Mouse (Mus musculus): ENCODE data around the gene Ahnak2. TPM values are rescaled to one million over a fixed set of nuclear protein-coding genes. Genes with fewer than 3 reads are reported as not detected.
A peak's percentile ranks its signal among the peaks of the same experiment; 100 is the strongest.

The Ahnak2 gene
- polyA plus RNA-seq, 1 experiment from 2014 or later: 0.79 TPM

- Histone ChIP-seq H3K36me3 (ENCODE audit: control insufficient read depth, insufficient read depth, low read length) (no peaks in the 10 kb centered on the region; the same call in 1 of the 2 replicates), H3K4me3 (ENCODE audit: low read depth, low read length) (no peak overlapping the region), H3K4me1 (ENCODE audit: control insufficient read depth, insufficient read depth, low read length) (no peaks in the 10 kb centered on the region), H3K9me3 (replicated peaks; ENCODE audit: control insufficient read depth, low read length) (no peaks in the 10 kb centered on the region), H3K9ac (ENCODE audit: low read depth, low read length) (no peak overlapping the region), H3K27ac (ENCODE audit: low read depth, low read length) (no peak overlapping the region), H3K27me3 (ENCODE audit: control insufficient read depth, insufficient read depth, low read length) (0 out of 2 replicates have a peak, but pooled peaks cover 2% of the 10 kb centered on the region), H3K4me2 (no peak overlapping the region)
- no peak for ATAC-seq (replicated peaks; ENCODE audit: insufficient number of reproducible peaks, low FRiP score, low TSS enrichment)
- WGBS (ENCODE audit: insufficient replicate concordance): 82% methylated on average over 19 of the region's 19 CpGs
Measured at GRCm38 (mm10) chr12:112734881-112735655, 67.4 kb downstream of the Ahnak2 start.

- Histone ChIP-seq H3K9me3 (replicated peaks; ENCODE audit: control insufficient read depth, low read length) (no peaks in the 10 kb centered on the region), H3K27ac (ENCODE audit: low read depth, low read length) (no peak overlapping the region), H3K9ac (ENCODE audit: low read depth, low read length) (no peak overlapping the region), H3K4me3 (ENCODE audit: low read depth, low read length) (no peak overlapping the region), H3K4me1 (ENCODE audit: control insufficient read depth, insufficient read depth, low read length) (no peaks in the 10 kb centered on the region), H3K4me2 (no peak overlapping the region), H3K27me3 (ENCODE audit: control insufficient read depth, insufficient read depth, low read length) (0 out of 2 replicates have a peak, but pooled peaks cover 2% of the 10 kb centered on the region), H3K36me3 (ENCODE audit: control insufficient read depth, insufficient read depth, low read length) (no peaks in the 10 kb centered on the region; the same call in 1 of the 2 replicates)
- WGBS (ENCODE audit: insufficient replicate concordance): 78% methylated on average over 2 of the region's 2 CpGs
- ATAC-seq (replicated peaks; ENCODE audit: insufficient number of reproducible peaks, low FRiP score, low TSS enrichment): no peak
Measured at GRCm38 (mm10) chr12:112734108-112734820, 68.2 kb downstream of the Ahnak2 start.

GRCm38 (mm10) chr12:112732591-112732990 lies 69.9 kb downstream of the Ahnak2 start:
- Histone ChIP-seq H3K36me3 (ENCODE audit: control insufficient read depth, insufficient read depth, low read length) (no peaks in the 10 kb centered on the region; the same call in 1 of the 2 replicates), H3K9me3 (replicated peaks; ENCODE audit: control insufficient read depth, low read length) (no peaks in the 10 kb centered on the region), H3K27ac (ENCODE audit: low read depth, low read length) (no peak overlapping the region), H3K4me3 (ENCODE audit: low read depth, low read length) (no peak overlapping the region), H3K9ac (ENCODE audit: low read depth, low read length) (no peak overlapping the region), H3K4me2 (no peak overlapping the region), H3K4me1 (ENCODE audit: control insufficient read depth, insufficient read depth, low read length) (no peaks in the 10 kb centered on the region), H3K27me3 (ENCODE audit: control insufficient read depth, insufficient read depth, low read length) (0 out of 2 replicates have a peak, but pooled peaks cover 2% of the 10 kb centered on the region)
- 82% methylated on average over 10 of the region's 10 CpGs for WGBS (ENCODE audit: insufficient replicate concordance)
- no peak for ATAC-seq (replicated peaks; ENCODE audit: insufficient number of reproducible peaks, low FRiP score, low TSS enrichment)

GRCm38 (mm10) chr12:112730808-112731207 lies 71.6 kb downstream of the Ahnak2 start:
- Histone ChIP-seq H3K36me3 (ENCODE audit: control insufficient read depth, insufficient read depth, low read length) (no peaks in the 10 kb centered on the region), H3K4me3 (ENCODE audit: low read depth, low read length) (no peak overlapping the region), H3K27ac (ENCODE audit: low read depth, low read length) (no peak overlapping the region), H3K4me2 (no peak overlapping the region), H3K9me3 (replicated peaks; ENCODE audit: control insufficient read depth, low read length) (no peaks in the 10 kb centered on the region), H3K27me3 (ENCODE audit: control insufficient read depth, insufficient read depth, low read length) (0 out of 2 replicates have a peak, but pooled peaks cover under 1% of the 10 kb centered on the region), H3K9ac (ENCODE audit: low read depth, low read length) (no peak overlapping the region), H3K4me1 (ENCODE audit: control insufficient read depth, insufficient read depth, low read length) (no peaks in the 10 kb centered on the region)
- 81% methylated on average over 14 of the region's 14 CpGs for WGBS (ENCODE audit: insufficient replicate concordance)
- no peak for ATAC-seq (replicated peaks; ENCODE audit: insufficient number of reproducible peaks, low FRiP score, low TSS enrichment)

GRCm38 (mm10) chr12:112727801-112728200 lies 74.7 kb downstream of the Ahnak2 start:
- Histone ChIP-seq H3K4me2 (no peak overlapping the region), H3K4me3 (ENCODE audit: low read depth, low read length) (no peak overlapping the region), H3K4me1 (ENCODE audit: control insufficient read depth, insufficient read depth, low read length) (no peaks in the 10 kb centered on the region), H3K27ac (ENCODE audit: low read depth, low read length) (no peak overlapping the region), H3K9me3 (replicated peaks; ENCODE audit: control insufficient read depth, low read length) (no peaks in the 10 kb centered on the region), H3K9ac (ENCODE audit: low read depth, low read length) (no peak overlapping the region), H3K27me3 (ENCODE audit: control insufficient read depth, insufficient read depth, low read length) (peaks cover 7% of the 10 kb centered on the region; the same call in 1 of the 2 replicates), H3K36me3 (ENCODE audit: control insufficient read depth, insufficient read depth, low read length) (no peaks in the 10 kb centered on the region)
- WGBS (ENCODE audit: insufficient replicate concordance): 78% methylated on average over 8 of the region's 8 CpGs
- no peak for ATAC-seq (replicated peaks; ENCODE audit: insufficient number of reproducible peaks, low FRiP score, low TSS enrichment)

GRCm38 (mm10) chr12:112724077-112724805 lies 78.2 kb downstream of the Ahnak2 start:
- Histone ChIP-seq H3K36me3 (ENCODE audit: control insufficient read depth, insufficient read depth, low read length) (no peaks in the 10 kb centered on the region), H3K27ac (ENCODE audit: low read depth, low read length) (no peak overlapping the region), H3K4me3 (ENCODE audit: low read depth, low read length) (no peak overlapping the region), H3K4me1 (ENCODE audit: control insufficient read depth, insufficient read depth, low read length) (peaks cover 5% of the 10 kb centered on the region; the same call in 1 of the 2 replicates), H3K4me2 (no peak overlapping the region), H3K9ac (ENCODE audit: low read depth, low read length) (no peak overlapping the region), H3K27me3 (ENCODE audit: control insufficient read depth, insufficient read depth, low read length) (peaks cover 27% of the 10 kb centered on the region), H3K9me3 (replicated peaks; ENCODE audit: control insufficient read depth, low read length) (no peaks in the 10 kb centered on the region)
- 72% methylated on average over 11 of the region's 11 CpGs for WGBS (ENCODE audit: insufficient replicate concordance)
- no peak for ATAC-seq (replicated peaks; ENCODE audit: insufficient number of reproducible peaks, low FRiP score, low TSS enrichment)

GRCm38 (mm10) chr12:112723445-112723844 lies 79.0 kb downstream of the Ahnak2 start:
- ATAC-seq (replicated peaks; ENCODE audit: insufficient number of reproducible peaks, low FRiP score, low TSS enrichment): no peak
- peak overlapping the region; percentile 99; the same call in 1 of the 2 replicates for H3K4me2 ChIP-seq
- no peaks in the 10 kb centered on the region for H3K9me3 ChIP-seq (replicated peaks; ENCODE audit: control insufficient read depth, low read length)
- H3K27ac ChIP-seq (ENCODE audit: low read depth, low read length): no peak overlapping the region
- H3K9ac ChIP-seq (ENCODE audit: low read depth, low read length): no peak overlapping the region
- H3K27me3 ChIP-seq (ENCODE audit: control insufficient read depth, insufficient read depth, low read length): peaks cover 27% of the 10 kb centered on the region
- WGBS (ENCODE audit: insufficient replicate concordance): 86% methylated on average over 6 of the region's 6 CpGs
- H3K4me1 ChIP-seq (ENCODE audit: control insufficient read depth, insufficient read depth, low read length): peaks cover 5% of the 10 kb centered on the region; the same call in 1 of the 2 replicates
- H3K4me3 ChIP-seq (ENCODE audit: low read depth, low read length): no peak overlapping the region
- no peaks in the 10 kb centered on the region for H3K36me3 ChIP-seq (ENCODE audit: control insufficient read depth, insufficient read depth, low read length)

GRCm38 (mm10) chr12:112723028-112723330 lies 79.5 kb downstream of the Ahnak2 start:
- H3K4me3 ChIP-seq (ENCODE audit: low read depth, low read length): peak overlapping the region; percentile 75
- H3K36me3 ChIP-seq (ENCODE audit: control insufficient read depth, insufficient read depth, low read length): no peaks in the 10 kb centered on the region
- H3K4me2 ChIP-seq: peak overlapping the region; percentile 99
- no peak overlapping the region for H3K27ac ChIP-seq (ENCODE audit: low read depth, low read length)
- 15% methylated on average over 5 of the region's 5 CpGs for WGBS (ENCODE audit: insufficient replicate concordance)
- no peak; the same call in 1 of the 2 replicates for ATAC-seq (replicated peaks; ENCODE audit: insufficient number of reproducible peaks, low FRiP score, low TSS enrichment)
- H3K9me3 ChIP-seq (replicated peaks; ENCODE audit: control insufficient read depth, low read length): no peaks in the 10 kb centered on the region
- no peak overlapping the region for H3K9ac ChIP-seq (ENCODE audit: low read depth, low read length)
- peaks cover 5% of the 10 kb centered on the region; the same call in 1 of the 2 replicates for H3K4me1 ChIP-seq (ENCODE audit: control insufficient read depth, insufficient read depth, low read length)
- H3K27me3 ChIP-seq (ENCODE audit: control insufficient read depth, insufficient read depth, low read length): peaks cover 27% of the 10 kb centered on the region
